Mouse (Mus musculus): Measurements from ENCODE around the gene Camsap3.

- TF ChIP-seq POLR2A (IDR thresholded peaks at IDR 0.05; ENCODE audit: control insufficient read depth, extremely low read depth, insufficient read depth, low read length, poor library complexity) (no peak), CTCF (IDR thresholded peaks at IDR 0.05; ENCODE audit: borderline replicate concordance, control insufficient read depth, extremely low read depth, insufficient read depth, low read length, poor library complexity) (no peak)
Observed at GRCm38 (mm10) chr8:3599219-3599618, 12.1 kb downstream of the Camsap3 start.

All from thymus, adult 2 months (tissue).